Mouse (Mus musculus): ENCODE measurements around the gene Trf.

GRCm38 (mm10) chr9:103214281-103214680 is 16.0 kb downstream of the Trf start:
- TF ChIP-seq FLI1 (IDR thresholded peaks at IDR 0.05; ENCODE audit: low read length) = no peak
- no peak for TF ChIP-seq GATA1 (IDR thresholded peaks at IDR 0.05; ENCODE audit: borderline replicate concordance, low read length)
